Mouse (Mus musculus) urinary bladder, adult 2 months (tissue): ENCODE data around the gene Shisa4. TPM values are rescaled to one million over a fixed set of nuclear protein-coding genes. Genes with fewer than 3 reads are reported as not detected.

ENCODE experiments used
- DNase-seq: peaks from one replicate; pipeline ENCODE4 v3.0.0; 2022; ENCODE audit warnings: low spot score
- polyA plus RNA-seq: library from polyadenylated mRNA; depleted of rRNA; stranded (reverse); fragments of >200 nt; gene quantifications from 2 replicates; pipeline ENCODE4 v1.2.3, GENCODE M21; 2012; rRNA removed

Gene Shisa4
- polyA plus RNA-seq, 1 experiment = 16.8 TPM

DNA sequence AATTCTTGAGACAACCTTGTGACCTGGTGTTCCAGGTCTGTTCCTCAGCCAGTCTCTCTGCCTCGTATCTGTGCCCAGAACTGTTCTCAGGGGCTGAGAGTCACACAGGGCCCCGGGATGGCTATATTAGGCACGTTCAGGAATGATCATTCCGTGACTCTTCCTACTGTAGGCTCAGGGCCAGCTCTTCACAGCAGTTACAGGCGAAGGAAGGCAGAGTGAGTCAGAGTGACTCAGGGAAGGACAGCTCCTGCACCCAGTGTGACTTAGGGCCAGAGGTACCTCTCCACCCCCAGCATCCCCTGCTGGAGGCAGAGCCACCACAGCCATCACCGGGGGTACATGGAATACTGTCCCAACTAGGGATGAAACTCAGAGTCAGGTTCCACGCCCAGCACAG lies 8.0 kb downstream of the Shisa4 start:
- no peak for DNase-seq

DNA sequence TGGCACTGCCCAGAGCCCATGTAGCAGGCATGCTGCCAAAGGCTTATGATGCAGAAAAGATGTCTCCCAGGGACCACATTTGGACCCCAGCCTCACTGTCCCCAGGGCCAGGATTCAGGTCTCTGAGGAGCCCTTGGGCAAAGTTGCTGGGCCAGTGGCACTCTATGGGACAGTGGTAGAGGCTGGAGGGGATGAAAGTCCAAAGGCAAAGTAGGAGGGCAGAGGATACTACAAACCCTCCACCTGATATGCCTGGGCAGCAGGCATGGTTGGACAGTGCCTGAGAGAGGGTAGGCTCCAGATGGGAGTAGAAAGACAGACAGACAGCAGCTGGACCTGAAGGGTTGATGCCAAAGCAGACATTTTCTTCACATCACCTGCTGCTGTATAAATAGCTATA lies 8.7 kb downstream of the Shisa4 start:
- no peak for DNase-seq

DNA sequence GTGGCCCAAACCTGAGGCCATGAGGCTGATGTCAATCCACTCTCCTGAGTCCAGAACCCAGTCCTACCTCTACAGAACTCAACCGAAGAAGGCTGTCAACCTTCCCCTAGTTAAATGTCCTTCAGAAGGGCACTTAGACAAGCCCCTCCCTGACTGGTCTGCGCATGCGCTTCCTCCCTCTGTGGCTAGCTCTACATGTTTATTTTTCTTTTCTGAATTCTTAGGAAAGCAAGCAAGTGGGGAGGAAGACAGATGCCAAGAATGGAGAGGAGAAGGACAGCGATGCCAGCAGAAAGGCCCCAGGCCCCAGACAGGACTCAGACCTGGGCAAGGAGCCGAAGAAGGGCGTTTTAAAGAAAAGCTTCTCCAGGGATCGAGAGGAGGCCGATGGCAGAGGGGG lies 11.6 kb downstream of the Shisa4 start:
- no peak for DNase-seq

DNA sequence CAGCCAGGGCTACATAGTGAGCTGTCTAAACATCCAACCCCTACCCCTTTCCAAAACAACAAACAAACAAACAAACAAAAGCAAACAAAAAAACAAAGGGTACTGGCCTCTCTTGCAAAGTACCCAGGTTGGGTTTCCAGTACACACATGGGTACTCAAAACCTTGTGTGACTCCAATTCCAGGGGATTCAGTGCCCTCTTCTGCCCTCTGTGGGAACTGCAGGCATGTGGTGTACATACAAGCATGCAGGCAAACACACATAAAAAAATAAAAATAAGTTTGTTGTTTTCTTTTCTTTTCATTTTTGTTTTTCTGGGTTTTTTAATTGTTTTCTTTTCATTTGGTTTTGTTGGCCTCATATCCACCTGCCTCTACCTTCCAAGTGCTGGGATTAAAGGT lies 12.9 kb downstream of the Shisa4 start:
- DNase-seq = no peak

DNA sequence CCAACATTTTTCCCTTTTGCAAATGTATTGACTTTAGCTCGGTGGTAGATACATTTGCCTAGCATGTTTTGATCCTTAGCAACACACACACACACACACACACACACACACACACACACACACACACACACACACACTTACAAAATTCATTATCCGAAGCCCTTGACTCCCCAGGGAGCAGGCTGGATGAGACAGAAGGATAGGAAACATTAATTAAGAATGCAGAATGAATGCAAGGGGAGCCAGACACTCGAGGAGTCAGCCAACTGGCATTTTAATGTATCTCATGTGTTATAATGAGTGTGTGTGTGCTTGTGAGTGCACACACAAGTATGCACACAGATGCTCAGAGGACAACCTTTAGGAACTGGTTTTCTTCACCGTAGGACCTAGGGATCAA lies 13.5 kb downstream of the Shisa4 start:
- no peak for DNase-seq

DNA sequence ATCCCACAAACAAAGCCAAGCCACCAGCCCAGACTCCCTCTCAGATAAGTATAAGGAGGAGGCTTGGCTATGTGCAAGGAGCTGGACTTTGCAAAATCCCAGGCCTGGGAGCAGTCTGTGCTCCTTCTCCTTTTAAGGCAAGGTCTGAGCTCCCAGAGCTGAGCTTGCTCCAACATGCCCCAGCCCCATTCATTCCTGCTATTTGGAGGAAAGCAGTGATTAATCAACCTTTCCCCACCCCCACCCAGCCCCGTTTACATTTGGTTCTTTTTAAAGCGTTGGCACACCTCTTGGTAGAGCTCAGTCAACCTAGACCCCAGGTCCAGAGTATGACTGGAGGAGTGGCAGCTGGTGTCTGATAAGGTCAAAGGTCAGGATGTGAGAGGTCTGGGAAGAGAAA lies 16.0 kb downstream of the Shisa4 start:
- no peak for DNase-seq

DNA sequence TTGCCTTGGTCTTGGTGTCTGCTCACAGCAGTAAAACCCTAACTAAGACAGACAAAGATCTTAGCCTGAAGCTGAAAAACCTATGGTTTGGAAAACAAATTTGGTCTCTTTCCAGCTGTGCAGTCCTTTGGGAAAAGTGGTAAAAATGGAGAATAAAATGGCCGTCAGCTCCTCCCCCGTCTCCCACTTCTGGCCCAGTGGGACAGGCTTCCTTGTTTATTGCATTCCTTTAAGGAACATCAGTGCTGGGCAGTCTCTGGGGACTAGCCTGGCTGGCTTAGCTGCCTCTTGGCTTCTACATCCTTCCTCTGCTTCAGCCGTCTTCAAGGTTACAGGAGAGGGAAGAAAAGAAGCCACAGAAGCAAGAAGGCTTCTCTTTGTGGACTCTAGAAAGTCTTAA lies 23.1 kb downstream of the Shisa4 start:
- DNase-seq = no peak

DNA sequence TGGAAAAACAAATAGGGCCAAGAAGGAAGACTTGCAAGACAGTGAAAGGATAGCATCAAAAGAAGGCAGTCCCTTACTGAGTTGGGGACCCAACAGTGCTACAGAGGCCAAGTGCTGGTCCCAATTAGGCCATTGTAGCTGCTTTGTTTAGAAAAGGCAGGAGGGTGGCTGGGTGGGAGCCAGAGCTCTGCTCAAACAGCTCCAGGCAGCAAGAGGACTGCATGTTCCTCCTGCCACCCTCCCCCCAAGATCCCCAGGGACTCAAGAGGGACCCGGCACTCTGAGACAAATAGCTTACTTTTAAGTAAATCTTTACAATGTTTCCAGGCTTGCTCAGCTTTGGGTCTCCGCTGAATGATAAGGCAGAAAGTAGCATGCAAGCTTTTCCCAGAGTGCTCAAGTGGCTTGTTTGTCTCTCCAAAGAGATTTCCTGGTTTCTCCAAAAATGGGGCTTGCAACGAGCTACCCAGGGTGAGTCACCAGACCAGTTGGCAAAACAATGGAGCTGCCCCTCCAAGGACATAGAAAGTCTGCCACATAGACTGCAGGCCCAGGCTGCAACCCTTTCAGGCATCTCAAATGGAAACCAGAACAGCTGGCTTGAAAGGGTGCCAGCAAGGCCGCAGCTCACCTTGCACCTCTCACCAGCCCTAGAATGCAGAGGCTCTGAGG lies 27.4 kb downstream of the Shisa4 start:
- DNase-seq = no peak

DNA sequence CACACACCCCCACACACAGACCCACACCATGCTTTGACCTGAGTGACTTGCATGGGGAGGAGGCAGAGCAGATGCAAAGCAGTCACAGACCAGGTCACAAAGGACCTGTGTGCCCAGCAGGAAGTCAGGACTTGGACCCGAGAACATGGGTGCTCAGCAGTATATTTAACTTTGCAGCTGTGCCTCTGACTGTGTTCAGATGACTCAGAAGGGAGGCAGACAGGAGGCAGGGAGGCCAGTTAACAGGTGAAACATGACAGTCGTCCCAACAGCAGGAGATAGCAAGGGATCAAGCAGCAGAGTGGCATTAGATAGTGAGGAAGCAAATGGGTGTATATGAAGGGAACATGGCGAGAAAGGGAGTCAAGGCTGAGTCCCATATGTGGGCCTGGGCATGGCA lies 28.1 kb downstream of the Shisa4 start:
- DNase-seq = no peak

DNA sequence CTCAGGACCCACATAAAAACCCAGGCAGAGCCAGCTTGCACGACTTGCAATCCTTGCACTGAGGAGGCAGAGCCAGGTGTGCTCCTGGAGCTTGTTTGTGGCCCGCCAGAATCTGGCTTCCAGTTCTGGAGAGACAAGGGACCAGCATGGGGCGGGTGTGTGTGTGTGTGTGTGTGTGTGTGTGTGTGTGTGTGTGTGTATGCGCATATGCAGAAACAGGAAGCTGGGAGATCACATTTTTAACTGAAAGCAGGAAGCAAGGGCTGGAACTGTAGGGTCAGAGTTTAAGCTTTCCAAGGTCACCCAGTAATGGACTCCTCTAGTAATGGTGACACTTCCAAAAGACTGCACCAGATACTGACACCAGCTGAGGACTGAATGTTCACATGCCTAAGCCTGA lies 31.0 kb downstream of the Shisa4 start:
- no peak for DNase-seq

DNA sequence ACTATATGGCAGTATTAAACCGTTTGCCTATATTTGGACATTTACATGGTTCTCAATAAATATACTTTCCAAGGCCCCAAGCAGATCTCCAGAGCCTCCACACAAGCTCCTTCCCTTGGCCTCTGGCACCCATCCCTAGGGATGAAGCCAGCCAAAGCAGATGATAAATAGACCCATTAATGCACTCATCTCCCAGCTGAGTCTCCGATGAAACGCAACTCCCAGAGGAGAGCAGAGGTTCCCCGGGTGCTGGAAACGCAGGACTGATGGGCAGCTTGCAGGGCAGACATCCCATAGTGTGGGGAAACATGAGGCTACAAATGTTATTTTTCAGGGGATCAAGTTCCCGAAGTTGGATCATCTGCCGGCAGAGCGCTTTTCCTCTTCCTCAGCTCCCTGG lies 33.1 kb downstream of the Shisa4 start:
- no peak for DNase-seq

DNA sequence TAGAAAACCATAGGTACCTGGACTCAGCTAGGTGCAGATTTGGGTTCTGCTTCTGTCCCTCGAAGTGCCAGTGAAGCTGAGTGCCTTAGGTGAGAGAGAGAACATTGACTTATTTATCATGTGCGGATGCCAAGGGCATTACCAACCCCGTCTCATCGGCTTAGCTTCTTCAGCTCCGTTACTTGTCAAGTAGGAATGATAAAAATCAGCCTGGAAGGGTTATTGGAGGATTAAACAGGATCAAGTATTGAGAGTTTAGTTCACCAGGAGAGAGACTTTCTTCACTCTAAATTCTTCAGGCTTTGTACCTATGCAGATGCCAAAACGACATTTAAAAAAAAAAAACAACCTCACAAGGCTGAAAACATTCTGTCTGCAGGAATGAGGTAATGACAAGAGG lies 44.5 kb downstream of the Shisa4 start:
- no peak for DNase-seq

DNA sequence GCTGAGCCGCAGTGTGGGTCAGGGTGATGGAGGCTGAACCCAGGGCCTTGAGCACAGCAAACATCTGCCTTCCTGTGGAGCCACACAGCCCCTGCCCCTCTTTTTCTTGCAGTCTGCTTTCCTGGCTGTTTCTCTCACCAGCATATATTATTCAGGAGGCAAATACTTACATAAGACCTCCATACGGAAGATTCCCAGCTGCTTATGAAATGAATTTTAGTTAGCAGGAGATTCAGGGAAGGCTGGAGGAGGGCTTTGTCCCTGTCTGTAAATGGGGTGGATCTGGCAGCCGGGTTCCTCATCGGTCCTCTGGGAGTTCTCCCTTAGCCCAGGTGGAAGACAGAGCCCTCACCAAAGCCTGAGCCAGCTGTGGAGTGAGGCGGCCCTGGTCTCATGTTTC lies 46.7 kb downstream of the Shisa4 start:
- DNase-seq = no peak

DNA sequence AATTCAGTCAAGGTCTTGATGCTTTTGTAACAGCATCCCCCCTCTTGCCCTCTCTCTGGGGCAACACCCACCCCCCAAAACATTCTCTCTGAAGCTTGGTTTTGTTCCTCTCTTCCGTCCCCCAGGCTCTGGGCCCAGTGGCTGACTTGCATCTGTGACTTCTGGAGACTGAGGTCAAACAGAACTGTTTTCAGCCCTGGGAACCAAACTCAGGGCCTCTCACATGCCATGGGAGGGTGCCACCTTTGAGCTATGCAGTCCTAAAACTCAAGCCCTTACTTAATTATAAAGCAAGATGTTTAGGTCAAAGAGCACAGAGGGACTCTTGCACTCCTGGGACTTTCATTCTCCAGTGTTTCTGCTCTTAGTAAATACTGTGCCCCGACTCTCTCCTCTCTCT lies 49.1 kb downstream of the Shisa4 start:
- DNase-seq = no peak

DNA sequence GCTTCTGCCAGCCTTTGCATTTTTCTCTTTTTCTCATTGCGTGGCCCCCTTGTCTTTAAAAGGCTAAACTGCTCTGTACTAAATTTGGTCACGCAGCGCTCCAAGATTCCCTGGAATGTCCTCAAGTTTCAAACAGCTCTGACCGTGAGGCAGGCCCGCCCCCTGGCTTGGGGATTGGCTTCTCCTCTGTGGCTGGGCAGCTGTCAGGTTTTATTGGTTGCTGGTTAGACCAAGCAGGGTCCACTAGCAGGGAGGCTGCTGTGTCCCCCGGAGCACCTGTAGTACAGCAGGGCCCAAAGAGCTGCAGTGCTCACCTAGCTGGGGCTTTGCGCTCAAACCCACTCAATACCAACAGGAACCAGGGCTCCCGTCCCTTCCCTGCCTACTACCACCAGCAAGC lies 50.5 kb downstream of the Shisa4 start, which contains the start of gene Lmod1:
TSS of gene Lmod1 (plus strand) at position 237 of the 400 bp plus-strand sequence.
- DNase-seq = no peak

DNA sequence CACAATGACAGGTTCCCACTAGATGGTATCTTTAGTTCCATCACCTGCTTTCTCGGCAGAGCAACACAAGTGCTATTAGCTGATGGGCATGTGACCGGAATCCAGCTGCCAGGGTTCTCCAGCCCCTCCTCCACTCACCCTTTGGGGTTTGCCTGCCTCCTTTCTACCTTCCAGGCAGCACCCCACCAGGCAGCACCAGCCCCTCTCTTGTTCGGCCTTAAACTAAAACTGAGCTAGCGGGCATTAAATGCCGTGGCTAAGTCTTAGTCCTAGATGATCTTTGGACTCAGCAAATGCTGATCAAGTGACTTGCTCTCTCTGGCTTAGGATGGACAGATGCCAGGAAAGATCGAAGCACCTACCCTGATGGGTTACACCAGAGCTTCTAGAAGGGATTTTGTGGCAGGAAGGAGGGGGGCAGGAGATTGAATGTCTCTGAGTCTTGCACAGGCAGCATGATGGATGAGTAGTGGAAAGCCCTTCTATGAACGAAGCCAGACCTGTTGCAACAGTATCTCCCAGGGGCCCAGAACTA lies 51.6 kb downstream of the Shisa4 start:
- no peak for DNase-seq

Other genes starting within 250 kb of the Shisa4 start
- 2.6 and 2.7 TPM in 2 replicates for gene Ptpn7, start 242.5 kb downstream of the Shisa4 start, polyA plus RNA-seq
- gene Arl8a, start 228.4 kb downstream of the Shisa4 start, polyA plus RNA-seq = 115 and 118 TPM in 2 replicates
- 6.8 and 7.3 TPM in 2 replicates for gene Gpr37l1, start 207.6 kb downstream of the Shisa4 start, polyA plus RNA-seq
- 46.7 and 50.1 TPM in 2 replicates for gene Elf3, start 116.7 kb downstream of the Shisa4 start, polyA plus RNA-seq
- gene Rnpep, start 91.2 kb downstream of the Shisa4 start, polyA plus RNA-seq = 46.6 and 55.6 TPM in 2 replicates
- 80.8 and 92.8 TPM in 2 replicates for gene Timm17a, start 61.5 kb downstream of the Shisa4 start, polyA plus RNA-seq
- 146 and 250 TPM in 2 replicates for gene Lmod1, start 50.4 kb downstream of the Shisa4 start, polyA plus RNA-seq
- gene Ipo9, start 55.3 kb upstream of the Shisa4 start, polyA plus RNA-seq = 42.4 and 47.8 TPM in 2 replicates
- 25.0 and 40.9 TPM in 2 replicates for gene Nav1, start 232.1 kb upstream of the Shisa4 start, polyA plus RNA-seq